Mouse (Mus musculus) T-helper 1 cell (primary cell): ENCODE data around the gene Wnt7a.

Experiments
- in situ Hi-C: fragments of 300-600 bp; cut with MboI, MseI; formaldehyde crosslinking; loops from one replicate; pipeline ENCODE4 v1.15.1; 2025; ENCODE audit warnings: high pct_unique_total_duplicates

Gene Wnt7a

DNA sequence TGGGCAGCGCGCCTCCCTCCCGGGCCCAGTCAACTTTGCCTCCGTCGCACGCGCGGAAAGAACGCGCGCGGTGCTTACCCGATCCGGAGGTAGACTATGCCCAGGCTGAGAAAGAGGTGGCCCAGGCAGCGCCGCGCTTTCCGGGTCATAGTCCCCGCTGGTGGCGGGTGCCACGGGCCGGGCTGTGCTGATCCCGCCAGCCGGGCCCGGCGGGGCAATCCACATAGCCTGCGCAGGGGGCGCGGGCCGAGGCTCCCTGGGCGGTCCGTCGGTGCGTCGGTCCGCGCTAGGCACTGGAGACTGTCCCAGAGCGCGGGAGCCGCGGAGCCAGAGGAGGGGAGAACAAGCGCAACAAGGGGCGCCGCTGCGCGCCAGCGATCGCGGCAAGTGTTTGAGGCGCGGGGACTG is at the start of gene Wnt7a:
TSS of gene Wnt7a (minus strand) at position 403 of the 408 bp plus-strand sequence.
- in situ Hi-C loops: loop anchor here (5.0 kb wide), 1 partner anchor 124 kb away; no protein-coding TSS in a partner anchor

DNA sequence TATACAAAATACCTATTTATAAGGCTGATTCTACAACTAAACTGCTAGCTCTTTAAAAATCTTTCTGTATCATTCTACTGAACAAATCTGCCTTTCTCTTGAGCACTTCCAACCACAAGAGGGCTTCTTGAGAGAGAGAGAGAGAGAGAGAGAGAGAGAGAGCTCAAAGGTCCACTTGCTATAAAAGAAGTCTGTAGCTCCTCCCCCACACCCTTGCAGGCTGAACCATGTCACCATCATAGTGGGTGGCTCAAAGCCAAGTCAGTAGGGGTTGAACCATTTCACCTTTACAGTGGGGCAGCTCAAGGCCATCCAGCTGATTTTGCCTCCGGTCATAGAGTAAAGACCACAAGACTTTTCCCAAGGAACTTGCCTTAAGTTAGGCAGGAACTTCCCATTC is 48.3 kb upstream of the Wnt7a start:
- in situ Hi-C loops: no loop called here

DNA sequence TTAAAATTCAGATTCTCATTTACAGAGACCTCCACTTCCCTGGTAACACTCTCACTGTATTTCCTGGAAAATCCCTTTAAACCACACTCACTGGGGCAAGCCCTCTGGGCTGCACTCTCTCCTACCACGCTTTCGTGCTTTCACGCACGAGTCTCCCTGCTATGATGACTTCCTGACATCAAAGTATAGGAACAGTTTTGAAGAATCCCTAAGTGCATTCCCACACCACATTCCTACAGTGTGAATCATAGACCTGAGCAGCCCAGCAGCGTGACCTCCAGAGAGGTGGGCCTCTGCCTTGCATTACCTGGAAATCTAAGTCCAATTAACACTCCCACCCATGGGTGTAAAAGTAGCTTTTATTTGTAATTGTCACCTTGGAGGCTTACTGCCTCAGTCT is 43.4 kb upstream of the Wnt7a start:
- in situ Hi-C loops: no loop called here

DNA sequence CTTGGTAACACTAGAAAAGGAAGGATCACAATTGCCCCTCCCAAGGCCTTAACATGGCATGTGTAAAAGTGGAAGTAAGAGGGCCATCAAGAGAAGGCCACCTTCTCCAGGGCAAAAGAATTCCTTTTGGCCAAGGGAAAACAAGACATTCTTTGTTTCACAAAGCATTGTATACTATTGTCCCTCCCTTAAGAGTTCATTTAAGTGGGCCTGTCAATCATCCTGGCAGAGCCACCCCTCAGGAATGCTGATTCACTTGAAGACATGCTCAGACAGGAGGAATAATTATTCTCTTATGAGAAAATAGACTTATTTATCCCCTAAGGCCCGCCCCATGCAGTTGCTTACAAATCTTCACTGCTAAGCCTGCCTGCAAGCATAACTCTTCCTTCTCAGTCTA is 40.9 kb upstream of the Wnt7a start:
- in situ Hi-C loops: no loop called here

DNA sequence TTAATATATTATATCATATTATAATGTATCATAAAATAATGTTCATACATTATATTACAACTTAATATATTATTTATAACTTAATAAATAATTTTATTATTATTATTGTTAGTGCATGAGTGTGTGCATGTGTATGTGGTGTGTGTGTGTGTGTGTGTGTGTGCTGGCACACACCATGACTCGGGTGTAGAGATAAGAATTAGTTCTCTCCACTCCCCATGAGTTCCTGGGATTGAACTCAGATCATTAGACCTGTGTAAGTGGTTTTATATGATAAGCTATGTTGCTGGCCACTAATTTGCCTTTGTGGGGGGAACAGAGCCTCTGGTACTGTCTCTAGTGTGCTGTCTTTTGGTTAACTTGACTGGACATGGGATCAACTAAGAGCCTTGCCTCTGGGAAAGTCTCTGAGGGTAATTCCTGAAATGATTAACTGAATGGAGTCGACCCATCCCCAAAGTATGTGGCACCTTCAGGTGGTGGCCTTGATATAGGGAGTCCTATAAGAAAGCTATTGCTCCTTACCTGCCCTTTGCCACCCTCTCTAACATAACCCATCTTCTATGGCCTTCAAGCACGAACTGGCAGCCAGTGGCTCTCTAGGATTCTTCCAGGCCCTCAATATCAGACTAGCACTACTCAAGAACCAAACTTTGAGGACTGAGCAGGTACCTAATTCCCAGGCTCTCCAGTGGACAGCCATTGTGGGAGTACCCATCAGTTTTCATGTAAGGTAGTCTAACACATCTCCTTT is 38.5 kb upstream of the Wnt7a start:
- in situ Hi-C loops: loop anchor here (5.0 kb wide), 1 partner anchor 528 kb away; the partner anchor contains the start of gene Fgd5

DNA sequence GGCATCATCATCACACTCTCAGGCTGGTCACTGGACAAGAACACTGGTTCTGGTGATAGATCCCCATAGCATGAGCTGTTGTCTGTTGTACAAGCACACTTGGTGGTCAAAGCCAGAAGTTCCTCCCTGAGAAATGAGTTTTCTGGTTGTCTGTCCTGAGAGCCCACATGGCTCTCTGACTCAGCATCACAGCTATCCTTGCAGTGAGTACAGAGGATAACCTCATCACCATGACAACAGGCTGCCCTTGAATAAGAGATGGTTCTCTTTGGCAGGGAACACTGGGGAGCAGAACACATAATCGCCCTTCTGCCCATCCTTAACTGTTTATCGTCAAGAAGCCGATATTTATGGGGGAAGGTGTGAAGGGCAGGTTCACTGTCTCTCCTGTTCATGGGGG is 34.2 kb upstream of the Wnt7a start:
- in situ Hi-C loops: loop anchor here (5.0 kb wide), 1 partner anchor 532 kb away; the partner anchor contains the start of gene Fgd5

DNA sequence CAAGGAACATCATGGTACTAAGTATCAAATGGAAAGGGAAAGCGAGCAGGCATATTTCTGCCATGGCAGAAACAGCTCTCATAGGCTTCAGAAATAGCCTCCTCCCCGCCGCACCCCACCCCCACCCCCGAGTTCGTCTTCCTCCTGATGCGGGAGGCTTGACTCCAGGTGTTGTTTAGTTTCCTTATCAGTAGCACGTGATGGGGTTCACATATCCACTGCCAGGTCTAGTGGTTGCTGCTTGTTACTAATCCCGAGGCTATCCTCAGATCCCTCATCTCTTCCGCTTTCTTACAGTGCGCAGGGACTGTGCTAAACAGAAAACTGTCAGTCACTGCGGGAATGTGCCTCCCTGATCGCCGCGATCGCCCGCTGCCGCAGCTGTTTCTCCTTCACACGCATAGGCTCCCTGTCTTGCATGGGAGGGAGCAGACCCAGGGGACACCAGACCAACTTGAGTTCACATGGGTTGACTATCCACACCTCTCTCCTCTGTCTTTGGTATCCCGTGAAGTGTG is 30.0 kb upstream of the Wnt7a start:
- in situ Hi-C loops: no loop called here

DNA sequence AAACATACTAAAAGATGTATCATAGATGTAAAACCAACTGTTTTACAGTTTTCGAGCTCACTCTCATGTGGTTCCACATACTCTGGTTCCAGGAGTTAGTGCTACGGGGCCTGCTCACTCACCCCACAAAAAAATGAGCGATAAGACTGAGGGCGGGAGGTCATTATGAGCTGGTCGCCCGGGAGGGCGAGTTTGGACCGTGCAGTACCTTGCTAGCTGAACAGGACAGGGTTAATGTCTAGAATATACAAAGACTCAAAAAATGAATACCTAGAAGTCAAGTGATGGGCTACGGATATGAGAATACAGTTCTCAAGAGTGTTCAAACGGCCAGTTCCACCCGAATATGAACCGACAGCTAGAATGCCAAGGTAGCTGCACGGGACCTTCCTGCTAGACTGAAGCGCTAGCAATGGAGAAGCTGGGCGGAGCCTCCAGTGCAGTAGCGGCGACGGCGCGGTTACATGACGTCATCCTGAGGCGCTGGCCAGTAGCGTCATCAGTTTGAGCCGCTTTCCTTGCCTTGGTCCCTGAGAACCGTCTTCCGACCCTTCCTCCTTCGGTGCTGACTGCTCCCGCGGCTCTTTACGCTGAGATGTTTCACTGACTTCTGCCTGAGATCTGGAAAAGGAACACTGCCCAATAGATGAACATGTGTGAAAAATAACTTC is 29.4 kb upstream of the Wnt7a start:
- in situ Hi-C loops: no loop called here

DNA sequence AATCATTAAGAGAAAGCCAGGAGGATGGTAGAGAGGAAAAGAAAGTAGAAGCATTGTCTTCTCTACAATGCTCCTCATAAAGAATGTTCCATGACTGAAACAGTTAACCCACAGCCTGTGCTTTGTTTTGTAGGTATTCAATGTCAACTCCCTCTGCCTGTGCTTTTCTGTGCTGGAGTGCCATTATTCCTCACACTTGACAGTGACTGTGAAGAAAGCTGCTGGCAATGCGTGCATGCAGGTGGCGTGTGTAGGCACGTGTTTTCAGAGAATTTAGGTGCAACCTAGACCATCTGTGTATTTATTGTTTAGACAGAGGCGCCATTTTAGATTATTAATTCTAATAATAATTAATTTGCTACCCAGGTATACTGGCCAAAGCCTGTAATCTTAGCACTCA is 13.0 kb upstream of the Wnt7a start:
- in situ Hi-C loops: no loop called here

DNA sequence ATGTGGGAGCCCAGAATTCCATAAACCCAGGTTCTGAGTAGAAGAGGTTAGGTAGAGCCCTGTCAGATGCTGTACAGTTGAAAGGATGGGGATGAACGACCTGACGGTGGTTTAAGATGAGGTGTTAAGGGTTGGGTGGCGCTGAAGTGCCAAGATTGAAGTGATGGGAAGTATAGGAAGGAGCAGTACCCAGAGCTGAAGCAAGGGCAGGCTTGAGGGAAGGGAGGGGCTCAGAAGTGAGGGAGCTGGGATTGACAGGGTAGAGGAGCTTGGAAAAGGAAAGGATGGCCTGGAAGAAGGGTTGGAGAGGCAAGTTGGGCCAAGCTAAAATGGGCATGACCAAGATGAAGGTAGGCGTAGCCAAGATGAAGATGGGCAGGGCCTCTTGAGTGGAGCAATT is 10.5 kb upstream of the Wnt7a start:
- in situ Hi-C loops: no loop called here

DNA sequence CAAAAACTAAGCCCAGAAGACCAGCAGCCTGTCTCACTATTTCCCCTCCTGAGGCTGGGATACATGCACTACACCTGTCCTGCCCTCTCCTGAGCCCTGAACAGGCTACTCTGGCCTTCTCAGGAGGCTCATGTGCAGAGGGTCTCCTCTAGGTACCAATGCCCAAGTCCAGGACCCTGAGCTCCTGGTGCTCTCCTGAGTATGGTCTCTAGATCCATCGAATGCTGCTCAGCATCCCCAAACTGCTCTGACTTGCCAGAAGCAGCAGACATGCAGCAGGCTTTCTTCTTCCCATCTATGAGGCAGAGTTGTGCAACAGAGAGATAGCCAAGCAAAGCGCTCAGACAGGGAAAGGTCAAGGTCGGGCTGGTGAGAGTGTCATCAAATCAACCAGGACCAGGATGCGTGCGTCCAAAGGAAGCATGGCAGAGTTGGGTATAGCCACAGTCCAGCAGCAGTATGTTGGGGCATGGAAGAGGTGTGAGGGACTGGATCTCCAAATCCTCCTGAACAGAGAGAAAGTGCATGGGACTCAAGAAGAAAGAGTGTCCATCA is 6.2 kb upstream of the Wnt7a start:
- in situ Hi-C loops: no loop called here

DNA sequence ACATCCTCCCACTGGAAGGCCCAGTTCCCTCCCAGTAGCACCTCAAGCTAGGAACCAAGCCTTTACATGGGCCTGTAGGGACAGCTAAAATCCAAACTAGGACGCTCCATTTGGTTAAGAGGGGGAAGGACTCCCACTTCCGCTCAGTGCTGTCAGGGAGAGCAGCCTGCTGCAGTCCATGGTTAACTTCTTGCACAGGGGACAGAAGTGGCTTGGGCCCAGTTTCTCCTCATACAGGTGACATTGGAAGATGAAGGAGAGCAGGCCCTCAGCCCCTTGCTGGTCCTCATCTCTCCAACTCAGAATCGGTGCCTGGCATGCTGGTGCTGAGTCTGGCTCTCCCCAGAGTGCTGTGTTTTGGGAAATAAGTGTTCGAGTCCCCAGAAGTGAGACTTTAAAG is 5.0 kb upstream of the Wnt7a start:
- in situ Hi-C loops: no loop called here

DNA sequence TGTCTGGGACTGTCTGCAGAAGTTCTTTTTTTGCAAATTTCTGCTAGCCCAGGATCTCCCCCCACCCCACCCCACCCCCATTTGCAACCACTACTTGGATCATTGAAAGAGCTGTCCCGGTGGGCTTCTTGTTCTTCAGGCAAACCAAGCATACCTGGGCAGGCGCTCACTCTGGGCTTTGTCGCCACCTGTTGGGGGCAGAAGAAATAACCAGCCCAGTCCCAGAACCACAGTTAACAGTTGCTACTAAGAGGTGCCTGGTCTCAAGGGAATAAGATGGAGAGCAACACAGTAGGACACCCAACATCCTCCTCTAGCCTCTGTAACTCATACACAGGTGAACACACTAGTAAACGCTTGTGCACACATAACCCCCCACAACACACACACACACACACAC is 3.7 kb upstream of the Wnt7a start:
- in situ Hi-C loops: loop anchor here (5.0 kb wide), 1 partner anchor 128 kb away; no protein-coding TSS in a partner anchor

DNA sequence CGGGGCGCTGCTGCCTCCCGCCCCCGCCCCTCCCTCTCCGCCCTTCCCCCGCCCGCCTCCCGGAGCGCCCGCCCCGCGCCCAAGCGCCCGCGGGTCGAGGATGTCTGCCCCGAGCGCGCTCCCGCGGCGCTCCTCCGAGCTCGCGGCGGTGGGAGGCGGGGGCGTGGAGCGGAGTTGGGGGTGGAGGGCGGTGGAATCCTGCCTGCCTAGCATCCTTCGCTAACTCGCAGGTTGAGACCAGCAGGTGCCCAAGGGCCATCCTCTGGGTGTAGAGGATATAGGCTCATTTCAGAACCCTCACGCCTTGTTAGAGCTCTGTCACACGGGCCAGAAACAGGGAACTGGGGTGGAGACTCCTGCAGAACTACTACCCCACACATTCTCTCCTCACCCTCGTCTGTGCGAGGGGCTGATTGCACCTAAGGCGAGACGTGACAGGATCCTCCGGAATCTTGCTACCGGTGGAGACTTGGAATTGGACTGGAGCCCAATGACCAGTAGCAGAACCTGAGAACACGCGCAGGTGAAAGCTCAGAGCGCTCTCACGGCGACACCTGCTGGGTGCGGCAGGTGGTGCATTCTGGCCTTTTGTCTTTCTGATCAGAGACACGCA is 312 bp upstream of the Wnt7a start:
- in situ Hi-C loops: loop anchor here (5.0 kb wide), 1 partner anchor 124 kb away; no protein-coding TSS in a partner anchor

DNA sequence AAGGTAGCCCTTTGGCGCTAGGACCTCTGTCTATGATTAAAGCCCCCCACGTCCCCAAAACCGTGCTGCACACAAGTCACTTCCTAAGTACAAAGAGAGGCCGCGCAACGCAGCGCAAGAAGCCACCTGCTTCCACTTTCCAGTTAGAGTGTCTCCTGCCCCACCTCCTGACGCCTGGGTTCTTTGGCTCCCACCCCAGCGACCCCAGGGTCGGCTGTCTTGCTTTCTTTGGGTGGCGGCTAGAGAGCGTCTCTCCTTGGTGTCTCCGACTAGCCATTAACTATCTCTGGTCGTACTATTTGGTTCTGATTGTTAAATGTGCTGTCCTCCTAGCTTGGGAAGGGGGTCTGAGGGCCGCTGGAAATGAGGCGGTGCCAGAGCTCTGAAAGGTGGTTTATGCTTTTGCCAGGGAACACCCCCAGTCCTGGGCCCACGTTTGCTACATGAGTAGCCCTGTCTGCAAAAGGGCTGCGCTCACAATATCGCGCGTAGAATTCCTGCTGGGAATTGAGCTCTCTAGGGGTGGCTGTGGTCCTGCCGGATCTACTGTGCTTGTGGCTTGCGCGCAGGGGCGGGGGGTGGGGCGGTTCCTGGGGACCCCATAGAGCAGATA is 889 bp downstream of the Wnt7a start:
- in situ Hi-C loops: loop anchor here (5.0 kb wide), 1 partner anchor 123 kb away; no protein-coding TSS in a partner anchor

DNA sequence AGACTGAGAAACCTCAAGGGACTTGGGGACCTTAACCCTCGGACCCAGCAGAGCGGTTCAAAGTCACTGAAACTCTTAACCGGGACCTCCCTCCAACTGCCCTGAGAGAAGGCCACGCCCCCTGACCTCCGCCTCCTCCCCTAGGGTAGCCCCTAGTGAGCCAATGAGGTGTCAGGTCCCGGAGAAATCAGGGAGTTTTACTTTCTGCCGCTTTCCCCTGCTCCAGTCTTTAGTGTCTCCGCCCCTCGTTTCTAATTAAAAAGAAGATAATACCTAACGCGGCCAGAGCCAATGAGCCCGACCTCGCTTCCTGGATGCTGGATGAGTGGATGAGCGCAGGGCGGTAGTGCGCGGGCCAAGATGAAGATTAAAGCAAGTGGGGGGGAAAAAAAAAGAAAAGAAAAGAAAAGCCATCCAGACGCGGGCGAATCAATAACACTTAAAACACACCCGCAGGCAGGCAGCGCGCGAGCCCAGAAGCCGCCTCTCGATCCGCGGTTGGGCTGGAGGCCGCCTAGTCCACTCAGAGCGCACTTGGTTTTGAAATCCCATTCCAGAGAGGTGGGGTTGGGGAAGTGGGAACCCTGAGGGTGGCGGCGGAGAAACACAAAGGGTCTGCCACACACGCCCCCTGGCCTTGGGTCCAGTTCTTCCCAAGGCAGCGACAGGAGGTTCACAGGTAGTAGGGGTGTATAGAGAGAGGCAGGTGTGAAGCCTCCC is 1.6 kb downstream of the Wnt7a start:
- in situ Hi-C loops: loop anchor here (5.0 kb wide), 1 partner anchor 122 kb away; no protein-coding TSS in a partner anchor

DNA sequence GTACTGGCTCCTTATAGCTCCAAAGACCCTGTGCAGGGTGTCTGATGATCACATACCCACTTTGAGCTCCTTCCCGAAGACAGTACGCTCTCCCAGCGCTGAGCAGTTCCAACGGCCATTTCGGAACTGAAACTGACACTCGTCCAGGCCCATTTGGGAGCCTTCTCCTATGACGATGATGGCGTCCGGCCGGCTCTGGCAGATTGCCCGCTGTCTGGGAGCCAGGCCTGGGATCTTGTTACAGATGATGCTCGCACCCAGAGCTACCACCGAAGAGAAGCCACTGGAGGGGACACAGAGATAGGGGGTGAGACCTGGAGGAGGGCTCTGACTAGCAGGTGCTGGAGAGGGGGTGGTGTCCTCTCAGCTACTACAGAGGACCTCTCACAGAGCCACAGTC is 2.5 kb downstream of the Wnt7a start:
- in situ Hi-C loops: no loop called here

DNA sequence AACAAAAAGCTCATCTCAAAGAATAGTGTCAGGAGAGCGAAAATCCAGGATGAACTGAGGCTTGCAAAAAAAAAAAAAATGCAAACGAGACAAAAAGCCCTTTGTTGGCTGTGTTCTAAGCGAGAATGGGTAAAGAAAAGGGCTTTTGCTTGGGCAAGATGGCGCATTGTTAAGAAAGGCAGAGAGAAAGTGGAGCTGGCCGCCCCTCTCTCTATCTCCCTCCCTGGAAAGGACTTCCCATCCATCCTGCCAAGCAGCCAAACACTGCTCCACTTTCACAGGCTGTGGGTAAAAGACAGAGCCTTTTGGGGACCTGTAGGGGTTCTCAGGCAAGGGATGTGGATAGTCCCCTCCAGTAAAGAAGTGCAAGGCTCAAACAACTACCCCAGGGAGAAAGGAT is 9.6 kb downstream of the Wnt7a start:
- in situ Hi-C loops: no loop called here

DNA sequence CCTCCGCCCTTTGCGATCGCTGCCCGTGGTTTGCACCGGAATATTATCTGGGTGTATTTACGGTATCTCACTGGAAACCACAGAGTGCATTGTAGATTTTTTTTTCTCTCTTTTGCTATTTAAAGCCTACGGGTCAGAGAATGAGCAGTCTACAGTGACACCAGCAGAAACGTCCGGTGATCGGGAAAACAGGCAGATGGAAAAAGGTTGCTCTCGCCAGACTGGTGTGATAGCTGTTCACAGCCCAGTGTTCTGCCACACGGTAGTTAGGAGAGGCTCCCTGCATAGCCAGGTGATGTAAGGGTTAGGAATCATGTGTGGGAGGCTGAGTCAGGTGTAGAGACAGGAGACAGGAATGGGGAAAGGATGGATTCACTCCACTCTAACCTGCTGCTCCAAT is 10.6 kb downstream of the Wnt7a start:
- in situ Hi-C loops: no loop called here

DNA sequence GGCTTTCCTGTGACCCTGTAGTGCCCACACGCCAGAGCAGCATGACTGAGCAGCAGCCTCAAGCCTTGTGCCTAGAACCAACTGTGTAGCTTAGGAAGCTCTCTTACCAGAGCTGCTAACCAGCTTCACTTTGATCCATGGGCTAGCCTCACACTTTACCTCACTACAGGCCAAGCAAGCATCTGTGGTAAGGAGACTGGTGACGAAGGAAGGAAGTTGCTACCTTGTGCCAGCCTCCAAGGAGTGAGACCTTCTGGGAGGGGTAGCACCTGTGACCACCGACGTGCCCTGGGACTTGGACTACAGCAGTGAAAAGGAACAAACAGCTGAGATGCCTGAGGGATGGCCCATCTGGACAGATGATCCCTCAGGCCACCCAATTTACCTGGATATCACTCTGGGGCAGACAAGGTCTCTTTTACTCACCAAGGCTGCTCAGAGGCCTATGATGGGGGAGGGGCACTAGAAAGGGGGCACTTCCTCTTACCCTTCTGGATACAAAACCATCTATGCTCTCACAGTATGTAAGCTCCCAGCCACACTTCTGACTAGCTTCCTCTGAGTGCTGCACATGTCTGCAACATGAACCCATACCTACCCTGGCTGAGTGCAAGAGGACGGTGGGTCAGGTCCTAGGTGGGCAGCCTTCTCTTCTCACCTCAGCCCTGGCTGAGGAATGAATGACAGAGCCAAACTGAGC is 18.5 kb downstream of the Wnt7a start:
- in situ Hi-C loops: loop anchor here (10.0 kb wide), 1 partner anchor 1482 kb away; no protein-coding TSS in a partner anchor
